In the genomic region with DNA sequence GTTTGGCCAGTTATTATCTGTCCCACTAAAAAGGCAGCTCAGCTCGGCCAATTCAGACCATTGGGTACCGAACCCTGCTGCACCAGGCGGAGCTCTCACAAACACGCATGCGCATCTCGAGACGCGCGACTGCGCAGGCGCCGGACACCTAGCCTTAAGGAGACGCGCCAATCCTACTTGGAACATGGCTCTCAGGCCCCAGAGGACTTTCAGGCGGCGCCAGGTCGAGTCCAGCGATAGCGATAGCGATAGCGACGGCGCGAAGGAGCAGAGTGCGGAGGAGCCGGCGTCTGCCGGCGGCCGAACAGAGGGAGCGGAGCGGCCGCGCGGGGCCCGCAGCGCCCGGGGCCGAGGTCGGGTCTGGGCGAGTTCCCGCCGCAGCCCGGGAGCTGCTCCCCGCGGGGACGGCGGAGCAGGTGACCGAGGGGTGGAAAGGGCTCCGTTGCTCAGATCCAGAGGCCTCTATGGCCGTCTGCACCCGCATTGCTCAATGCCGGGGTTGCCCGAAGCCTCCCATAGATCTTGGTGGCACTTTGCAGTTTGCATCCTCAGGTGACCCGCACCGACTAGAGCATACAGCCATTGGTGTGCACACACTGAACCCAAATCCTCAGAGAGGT, we compare ENCODE assay signal across 8 mouse cellular contexts. TPM values are rescaled to one million over a fixed set of nuclear protein-coding genes. Genes with fewer than 3 reads are reported as not detected.
A peak's percentile ranks its signal among the peaks of the same experiment; 100 is the strongest.
DNase-seq lines count a peak whose midpoint lies in the region; ATAC-seq lines count a peak whose summit lies in the region.

A gene (plus strand): TSS at position 147 of the 620 bp plus-strand sequence.

- peak; percentile 90 for ATAC-seq in inflammation-experienced regulatory T-cells, adult 6 months
- peak; percentile 93 for ATAC-seq in megakaryocyte-erythroid progenitor cell, adult 5-6 weeks (replicated peaks; ENCODE audit: low FRiP score, low TSS enrichment, poor library complexity, severe bottlenecking)

- intact Hi-C loops in gastrocnemius, postnatal 14 days (cut with DNase I; ENCODE audit: low total_unique reads) = no loop called here
- intact Hi-C loops in left cerebral cortex, postnatal 10 days (cut with DNase I) = no loop called here

- peak; percentile 97 for DNase-seq in adipocyte (ENCODE audit: low spot score)
- DNase-seq in embryo, embryonic 10 days (ENCODE audit: low spot score) = peak; percentile 98
- peak; percentile 90 for DNase-seq in gastrocnemius, postnatal 14 days
- peak; percentile 90 to 93 for DNase-seq in left cerebral cortex, postnatal 10 days (ENCODE audit: extremely low spot score in 1 of 2, low spot score in 2 of 2)
- DNase-seq in right cerebral cortex, postnatal 25 days = peak; percentile 91
- DNase-seq in urinary bladder, postnatal 4 days (ENCODE audit: low spot score in 2 of 2) = peak; percentile 88 to 93

RNA-seq across cellular contexts. Expression of the gene that starts here (rescaled TPM):
- total RNA-seq in gastrocnemius, postnatal 14 days (2021) = 1 to 10 TPM; 2.5 to 2.8 TPM
- 1 to 10 TPM; 3.7 to 6.5 (median 5.0) TPM for polyA plus RNA-seq in inflammation-experienced regulatory T-cells, adult 6 months (2017; shearing (Covaris generic))
- 10 to 100 TPM; 13.6 to 14.4 TPM for total RNA-seq in left cerebral cortex, postnatal 10 days (2021)
- total RNA-seq in megakaryocyte-erythroid progenitor cell, adult 5-6 weeks (2014; fragmentation: Nextera tagmentation) = 18.4 and 30.4 TPM in 2 replicates
- 40.2 and 59.2 TPM in 2 replicates for total RNA-seq in megakaryocyte-erythroid progenitor cell, adult 5-6 weeks (2017)

Comparison
In these comparisons a context has a peak if more than half of its experiments do, and no peak if none do; other contexts are left out.
1. Peak in every context shown above with its lines: DNase-seq and ATAC-seq.